Mouse (Mus musculus) bone marrow, adult 2 months (tissue): Measurements from ENCODE around the gene Cldn24. TPM values are rescaled to one million over a fixed set of nuclear protein-coding genes. Genes with fewer than 3 reads are reported as not detected.

ENCODE experiments used
- H3K27ac ChIP-seq: fragments of 200-500 bp; 2 replicates; pipeline ENCODE4 v1.5.1; 2012; ENCODE audit warnings: low read depth, mild to moderate bottlenecking, control low read depth, inconsistent platforms, low read length; ENCODE audit not compliant: control insufficient read depth, poor library complexity, insufficient read depth
- H3K4me1 ChIP-seq: fragments of 200-500 bp; 2 replicates; pipeline ENCODE4 v1.6.1; 2011; ENCODE audit warnings: low read length; ENCODE audit not compliant: control insufficient read depth, insufficient read depth
- H3K4me3 ChIP-seq: fragments of 200-500 bp; replicated peaks from 2 replicates; pipeline ENCODE3; 2011; ENCODE audit warnings: mild to moderate bottlenecking, low read depth, low read length, control low read depth; ENCODE audit not compliant: control insufficient read depth
- CTCF ChIP-seq: fragments of 200-500 bp; IDR thresholded peaks from 2 replicates; pipeline ENCODE4 v1.5.1; 2011; ENCODE audit warnings: low read length, control low read depth; ENCODE audit not compliant: control insufficient read depth, insufficient read depth
- POLR2A ChIP-seq: fragments of 200-500 bp; IDR thresholded peaks from 2 replicates; pipeline ENCODE4 v1.6.1; 2011; ENCODE audit warnings: low read depth, mild to moderate bottlenecking, control low read depth, low read length, borderline replicate concordance; ENCODE audit not compliant: control insufficient read depth
- WGBS: fragments of 180-500 bp; shearing (Covaris S2); methylation state at CpG from one replicate; pipeline ENCODE4 v1.1.7; 2018; 5-methylcytosine and 5-hydroxymethylcytosine counted together
- polyA plus RNA-seq: library from polyadenylated mRNA; stranded (reverse); fragments of >200 nt; gene quantifications from 2 replicates; pipeline ENCODE4 v1.2.4, GENCODE M21; 2011; ENCODE audit warnings: low replicate concordance; ENCODE audit not compliant: missing spikeins, insufficient read depth, insufficient read length

Gene Cldn24
- polyA plus RNA-seq: not detected in 2 replicates

DNA sequence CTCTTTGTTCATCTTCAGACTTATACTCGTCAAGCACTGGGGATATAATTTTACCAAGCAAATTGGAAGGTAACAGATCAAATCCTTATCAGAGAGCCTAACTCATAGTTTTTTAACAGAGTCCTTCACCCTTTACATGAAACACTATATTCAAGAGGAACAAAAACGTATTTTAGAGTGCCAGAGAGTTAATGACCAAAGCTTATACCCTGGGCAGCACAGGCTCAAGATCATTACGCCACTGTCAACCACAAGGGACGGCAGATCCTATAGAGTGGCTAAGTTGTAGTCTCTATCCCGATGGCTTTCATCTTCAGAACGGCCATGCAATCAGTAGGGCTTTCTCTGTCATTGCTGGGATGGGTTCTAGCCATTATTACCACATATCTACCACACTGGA, at the start of gene Cldn24:
Cldn24 (plus strand) TSS at position 301 of the 400 bp plus-strand sequence.
- TF ChIP-seq CTCF: no peak
- TF ChIP-seq POLR2A: no peak
- H3K27ac ChIP-seq: no peak within 1 kb of the TSS
- 74% methylated on average over 6 of the region's 6 CpGs for WGBS
- no peak within 1 kb of the TSS for H3K4me3 ChIP-seq
- no peaks in the 10 kb centered on the region for H3K4me1 ChIP-seq

DNA sequence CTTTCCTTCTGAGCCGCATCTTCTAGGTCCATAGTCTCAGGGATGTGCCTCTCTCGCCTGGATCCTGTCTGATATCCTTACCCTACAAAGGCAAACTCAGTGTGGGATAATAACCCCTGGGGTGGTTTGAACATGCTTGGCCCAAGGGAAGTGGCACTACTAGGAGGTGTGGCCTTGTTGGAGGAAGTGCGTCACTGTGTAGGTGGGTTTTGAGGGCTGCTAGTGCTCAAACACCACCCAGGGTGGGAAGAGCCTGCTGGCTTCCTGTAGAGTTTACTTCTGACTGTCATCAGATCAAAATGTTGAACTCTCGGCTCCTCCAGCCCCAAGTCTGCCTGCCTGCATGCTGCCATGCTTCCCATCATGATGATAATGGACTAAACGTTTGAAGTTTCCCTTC, 49.0 kb upstream of the Cldn24 start:
- H3K27ac ChIP-seq: no peak overlapping the region
- H3K4me1 ChIP-seq: no peaks in the 10 kb centered on the region
- TF ChIP-seq POLR2A (no peak), CTCF (no peak)
- 77% methylated on average over 5 of the region's 5 CpGs for WGBS
- no peak overlapping the region for H3K4me3 ChIP-seq

DNA sequence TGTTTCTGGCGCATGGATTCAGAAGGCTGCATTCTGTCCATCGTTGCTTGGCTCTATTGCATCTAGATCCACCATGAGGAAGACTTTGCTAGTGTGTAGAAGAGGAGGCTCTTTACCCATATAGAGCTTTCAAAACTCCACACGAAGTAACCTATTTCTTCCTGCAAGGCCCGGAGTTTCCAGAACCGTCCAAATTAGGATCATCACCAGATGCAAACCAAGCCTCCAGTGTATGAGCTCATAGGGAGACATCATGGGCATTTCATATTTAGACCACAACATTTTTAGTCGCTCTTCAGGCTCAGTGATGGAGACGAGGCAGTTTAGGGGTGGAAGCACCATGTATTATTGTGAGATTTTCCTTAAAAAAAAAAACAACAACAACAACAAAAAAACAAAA, 44.5 kb upstream of the Cldn24 start:
- 86% methylated on average over 7 of the region's 7 CpGs for WGBS
- Histone ChIP-seq H3K4me1 (no peaks in the 10 kb centered on the region), H3K4me3 (no peak overlapping the region), H3K27ac (no peak overlapping the region)
- TF ChIP-seq CTCF (no peak), POLR2A (no peak)

DNA sequence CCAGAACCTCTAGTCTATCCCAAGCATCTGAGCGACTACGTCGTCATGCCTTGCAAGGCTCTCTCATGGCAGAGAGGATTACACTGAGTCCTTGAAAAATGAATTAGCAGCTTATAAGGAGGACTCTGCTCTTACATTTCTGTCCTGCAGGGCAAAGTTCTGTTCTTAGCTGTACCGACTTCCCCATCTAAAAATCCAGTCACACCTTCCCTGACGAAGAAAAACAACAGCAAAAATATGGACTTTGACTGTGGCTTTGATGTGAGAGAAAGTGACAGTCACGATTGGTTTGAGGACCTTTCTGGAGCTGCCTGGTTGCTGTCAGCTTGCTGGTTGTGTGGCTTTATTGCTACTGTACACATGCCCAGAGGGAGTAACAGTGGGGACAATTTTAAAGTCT, 42.4 kb upstream of the Cldn24 start:
- TF ChIP-seq CTCF: no peak
- TF ChIP-seq POLR2A: no peak
- H3K27ac ChIP-seq: no peak overlapping the region
- WGBS: 65% methylated on average over 6 of the region's 6 CpGs
- no peaks in the 10 kb centered on the region for H3K4me1 ChIP-seq
- H3K4me3 ChIP-seq: no peak overlapping the region

DNA sequence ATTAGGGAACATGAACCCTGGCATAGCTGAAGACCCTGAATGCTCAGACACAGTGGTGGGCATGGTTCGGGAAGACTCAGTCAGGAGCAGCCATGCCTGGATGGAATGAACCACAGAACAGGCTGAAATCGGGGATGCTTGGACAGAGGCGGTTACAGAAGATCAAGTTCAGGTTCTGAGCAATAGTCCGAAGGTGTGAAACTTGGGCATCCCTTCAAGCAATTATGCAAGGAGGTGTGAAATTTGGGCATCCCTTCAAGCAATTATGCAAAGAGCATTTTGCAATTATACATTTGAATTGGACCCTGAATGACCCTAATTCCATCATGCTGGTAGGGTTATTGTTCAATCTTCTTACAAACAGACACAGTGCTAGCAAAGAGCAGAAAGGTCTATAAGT, 40.1 kb upstream of the Cldn24 start:
- no peaks in the 10 kb centered on the region for H3K4me1 ChIP-seq
- no peak for TF ChIP-seq POLR2A
- no peak for TF ChIP-seq CTCF
- no peak overlapping the region for H3K4me3 ChIP-seq
- WGBS: 74% methylated on average over 4 of the region's 4 CpGs
- no peak overlapping the region for H3K27ac ChIP-seq

DNA sequence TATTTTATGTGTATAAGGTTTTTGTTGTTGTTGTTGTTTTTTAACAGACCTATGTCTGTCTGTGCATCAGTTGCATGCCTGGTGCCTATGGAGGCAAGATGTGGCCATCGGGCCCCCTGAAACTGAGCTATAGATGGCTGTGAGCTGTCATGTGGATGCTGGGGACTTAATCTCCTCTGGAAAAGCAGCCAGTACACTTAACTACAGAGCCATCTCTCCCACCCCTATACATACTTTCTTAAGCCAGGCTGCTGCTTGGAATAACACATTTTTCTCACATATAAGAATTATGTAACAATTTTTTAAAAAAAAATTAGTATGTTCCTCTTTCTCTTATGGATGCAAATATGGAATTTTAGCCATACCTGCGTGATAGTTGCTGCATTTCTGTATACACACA, 38.4 kb upstream of the Cldn24 start:
- no peak for TF ChIP-seq POLR2A
- no peak for TF ChIP-seq CTCF
- H3K4me3 ChIP-seq: no peak overlapping the region
- no peaks in the 10 kb centered on the region for H3K4me1 ChIP-seq
- WGBS: 88% methylated on average over 2 of the region's 2 CpGs
- H3K27ac ChIP-seq: no peak overlapping the region

DNA sequence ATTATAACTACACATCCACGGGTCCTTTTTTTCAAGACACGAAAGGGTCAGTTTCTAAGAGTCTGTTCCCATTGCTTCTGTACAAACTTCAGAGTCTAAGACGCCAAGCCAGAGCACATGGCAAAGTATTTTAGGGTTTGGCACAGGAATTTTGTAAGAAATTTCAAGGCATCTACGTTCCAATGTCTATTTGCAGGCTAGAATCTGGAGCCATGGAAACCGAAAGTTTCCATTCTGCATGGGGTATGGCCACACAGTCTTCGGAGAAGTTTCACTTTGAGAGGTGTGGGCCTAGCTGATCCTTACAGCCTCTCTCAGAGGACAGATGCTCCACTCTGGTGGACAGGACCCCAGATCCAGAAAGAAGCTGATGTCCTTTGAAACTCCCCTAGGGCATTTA, 38.0 kb upstream of the Cldn24 start:
- Histone ChIP-seq H3K4me1 (no peaks in the 10 kb centered on the region), H3K27ac (no peak overlapping the region), H3K4me3 (no peak overlapping the region)
- TF ChIP-seq CTCF: no peak
- WGBS: 85% methylated on average over 6 of the region's 6 CpGs

DNA sequence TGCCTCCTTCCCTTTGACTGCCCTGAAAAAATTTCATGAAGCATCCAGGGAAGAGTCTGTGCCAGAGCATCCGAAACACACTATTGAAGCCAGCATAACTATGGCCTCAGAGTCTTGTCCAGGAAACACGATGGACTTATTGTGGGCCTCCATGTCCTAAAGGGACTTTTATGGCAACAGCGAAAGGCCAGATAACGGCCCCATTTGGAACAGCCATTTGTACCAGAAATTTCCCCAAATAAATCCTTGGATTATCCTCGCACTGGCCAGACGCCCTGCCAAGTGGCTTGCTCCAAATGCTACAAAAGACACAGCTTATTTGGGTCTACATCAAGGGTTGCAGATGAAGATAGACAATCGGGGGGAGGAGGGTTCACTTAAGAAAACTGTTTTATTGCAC, 37.5 kb upstream of the Cldn24 start:
- WGBS: 86% methylated on average over 7 of the region's 7 CpGs
- no peak overlapping the region for H3K4me3 ChIP-seq

DNA sequence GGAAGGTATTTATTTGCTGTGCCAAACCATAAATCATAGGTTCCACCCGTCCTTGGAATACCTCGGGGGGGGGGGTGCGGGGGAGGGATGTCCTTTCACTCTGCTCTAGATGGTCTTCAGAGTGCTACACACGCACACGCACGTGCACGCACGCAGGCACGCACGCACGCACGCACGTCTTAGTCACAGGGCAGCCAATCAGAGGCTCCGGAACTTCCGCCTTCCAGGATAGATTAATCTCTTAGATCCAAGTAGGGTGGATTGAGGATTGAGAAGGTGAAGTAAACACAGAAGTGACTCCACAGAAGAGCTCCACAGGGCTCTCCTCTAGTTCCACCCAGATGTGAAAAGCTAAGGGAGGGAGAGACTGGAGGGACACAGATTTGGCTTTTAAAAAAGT, 35.6 kb upstream of the Cldn24 start:
- no peaks in the 10 kb centered on the region for H3K4me1 ChIP-seq
- WGBS: 90% methylated on average over 15 of the region's 15 CpGs
- H3K4me3 ChIP-seq: no peak overlapping the region
- no peak for TF ChIP-seq CTCF
- no peak for TF ChIP-seq POLR2A
- H3K27ac ChIP-seq: no peak overlapping the region

More for the DNA sequence above, 37.5 kb upstream of the Cldn24 start:
- TF ChIP-seq POLR2A (no peak), CTCF (no peak)
- H3K4me1 ChIP-seq: no peaks in the 10 kb centered on the region
- no peak overlapping the region for H3K27ac ChIP-seq
